Mouse (Mus musculus) kidney, embryonic 16.5 days (tissue): ENCODE results near the gene Synrg. TPM values are rescaled to one million over a fixed set of nuclear protein-coding genes. Genes with fewer than 3 reads are reported as not detected.

Experiments used
- ATAC-seq: fragments of 200-750 bp; cut with Nextera tagmentation; 2 replicates; pipeline ENCODE4 v1.8.0; 2017; ENCODE audit warnings: moderate TSS enrichment; ENCODE audit not compliant: low FRiP score, low TSS enrichment
- H3K27ac ChIP-seq: fragments of 300-500 bp; sonication (generic); 2 replicates; pipeline ENCODE4 v1.5.1; 2014; ENCODE audit warnings: low read length
- H3K27me3 ChIP-seq: fragments of 300-500 bp; sonication (generic); 2 replicates; pipeline ENCODE4 v1.6.1; 2014; ENCODE audit warnings: low read length, control low read depth, mixed read lengths; ENCODE audit not compliant: insufficient read depth
- H3K36me3 ChIP-seq: fragments of 300-500 bp; sonication (generic); 2 replicates; pipeline ENCODE4 v1.6.1; 2014; ENCODE audit warnings: low read length, control low read depth, mixed read lengths; ENCODE audit not compliant: insufficient read depth
- H3K4me1 ChIP-seq: fragments of 300-500 bp; sonication (generic); 2 replicates; pipeline ENCODE4 v1.6.1; 2014; ENCODE audit warnings: low read length, control low read depth, mixed read lengths; ENCODE audit not compliant: insufficient read depth
- H3K4me2 ChIP-seq: fragments of 300-500 bp; sonication (generic); replicated peaks from 2 replicates; pipeline ENCODE4 v1.6.1; 2014; ENCODE audit warnings: low read depth, low read length
- H3K4me3 ChIP-seq: fragments of 300-500 bp; sonication (generic); 2 replicates; pipeline ENCODE4 v1.5.1; 2014; ENCODE audit warnings: mild to moderate bottlenecking, low read length
- H3K9ac ChIP-seq: fragments of 300-500 bp; sonication (generic); replicated peaks from 2 replicates; pipeline ENCODE4 v1.6.1; 2014; ENCODE audit warnings: low read length
- H3K9me3 ChIP-seq: fragments of 300-500 bp; sonication (generic); 2 replicates; pipeline ENCODE4 v1.6.1; 2016; ENCODE audit warnings: low read length, control low read depth
- WGBS: fragments of 180-500 bp; shearing (Covaris S2); extraction: QIAGEN DNeasy Blood & Tissue Kit; methylation state at CpG from one replicate; pipeline ENCODE4 v1.1.7; 2014; 5-methylcytosine and 5-hydroxymethylcytosine counted together
- polyA plus RNA-seq: library from polyadenylated mRNA; unstranded; fragments of >200 nt; fragmentation: Nextera tagmentation; extraction: Ambion mirVana; gene quantifications from 2 replicates; pipeline ENCODE4 v1.2.1, GENCODE M21; 2015

Gene Synrg
- polyA plus RNA-seq, 1 experiment from 2014 or later, result 10.5 TPM

DNA sequence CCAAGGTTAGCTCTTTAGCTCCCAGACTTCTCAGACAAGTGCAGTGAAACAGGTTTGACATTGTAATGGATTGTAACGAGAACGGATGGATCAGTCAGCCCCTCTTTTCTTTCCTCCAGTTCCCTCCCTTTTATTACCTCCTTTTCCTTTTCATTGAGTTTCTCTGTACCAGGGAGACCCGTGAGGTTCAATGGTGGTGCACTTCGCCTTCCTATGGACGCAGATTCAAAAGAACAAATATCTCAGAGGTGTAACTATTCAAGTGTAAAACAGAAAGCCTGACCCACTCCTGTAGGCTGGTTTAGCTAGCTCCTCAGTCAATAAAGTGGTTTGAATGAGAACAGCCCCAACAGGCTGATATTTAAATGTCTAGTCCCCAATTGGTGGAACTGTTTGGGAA, 117.7 kb downstream of the Synrg start:
- no peak overlapping the region for H3K9ac ChIP-seq
- peaks cover 9% of the 10 kb centered on the region; the same call in 1 of the 2 replicates for H3K4me1 ChIP-seq
- H3K36me3 ChIP-seq, result peaks cover 39% of the 10 kb centered on the region
- H3K4me3 ChIP-seq, result no peak overlapping the region
- H3K27me3 ChIP-seq, result no peaks in the 10 kb centered on the region
- H3K27ac ChIP-seq, result no peak overlapping the region
- no peaks in the 10 kb centered on the region for H3K9me3 ChIP-seq
- no peak for ATAC-seq
- H3K4me2 ChIP-seq, result no peak overlapping the region
- WGBS, result 91% methylated on average over 5 of the region's 5 CpGs

DNA sequence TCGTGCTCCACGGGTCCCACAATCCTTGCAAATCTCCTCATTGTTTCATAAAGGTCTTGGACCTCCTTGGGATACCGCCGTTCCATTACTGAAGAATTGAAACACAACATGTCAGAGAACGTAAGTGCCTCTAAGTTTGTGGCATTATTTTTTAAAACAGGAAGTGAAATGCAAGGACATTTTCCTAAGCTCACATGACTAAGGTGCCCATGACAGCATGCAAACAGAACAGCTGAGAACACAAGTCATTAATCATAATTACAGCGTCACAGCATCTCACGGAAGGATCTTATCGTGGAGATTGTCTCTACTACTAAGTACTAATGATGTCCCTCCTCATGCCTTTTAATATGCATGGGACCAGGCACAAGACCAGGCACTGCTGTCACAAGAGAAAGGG, 126.3 kb downstream of the Synrg start:
- H3K4me1 ChIP-seq, result no peaks in the 10 kb centered on the region
- peaks cover 34% of the 10 kb centered on the region for H3K36me3 ChIP-seq
- H3K4me2 ChIP-seq, result no peak overlapping the region
- WGBS, result 88% methylated on average over 8 of the region's 8 CpGs
- no peak overlapping the region for H3K4me3 ChIP-seq
- no peaks in the 10 kb centered on the region for H3K9me3 ChIP-seq
- no peaks in the 10 kb centered on the region for H3K27me3 ChIP-seq
- ATAC-seq, result no peak
- no peak overlapping the region for H3K27ac ChIP-seq
- H3K9ac ChIP-seq, result no peak overlapping the region

Other genes starting within 250 kb of the Synrg start
- 0.71 TPM in 1 of 2 replicates, not detected in the other for gene Wfdc21, start 217.5 kb upstream of the Synrg start, polyA plus RNA-seq
- 23.6 and 27.2 TPM in 2 replicates for gene Heatr6, start 210.7 kb upstream of the Synrg start, polyA plus RNA-seq
- 90.9 and 104 TPM in 2 replicates for gene Hnf1b, start 114.4 kb upstream of the Synrg start, polyA plus RNA-seq
- gene Ddx52, start 22.4 kb upstream of the Synrg start, polyA plus RNA-seq, result 35.4 and 39.0 TPM in 2 replicates
- 45.4 and 54.6 TPM in 2 replicates for gene Dusp14, start 104.8 kb downstream of the Synrg start, polyA plus RNA-seq
- gene Tada2a, start 165.2 kb downstream of the Synrg start, polyA plus RNA-seq, result 34.1 and 36.1 TPM in 2 replicates
- 12.0 TPM in 2 replicates for gene Acaca, start 165.2 kb downstream of the Synrg start, polyA plus RNA-seq
- gene Gm11437, start 203.0 kb downstream of the Synrg start, polyA plus RNA-seq, result not detected in 2 replicates